Mouse (Mus musculus): ENCODE data around the gene Tvp23a. TPM values are rescaled to one million over a fixed set of nuclear protein-coding genes. Genes with fewer than 3 reads are reported as not detected.

The Tvp23a gene
- polyA plus RNA-seq, 1 experiment from 2014 or later: 44.3 TPM

DNA sequence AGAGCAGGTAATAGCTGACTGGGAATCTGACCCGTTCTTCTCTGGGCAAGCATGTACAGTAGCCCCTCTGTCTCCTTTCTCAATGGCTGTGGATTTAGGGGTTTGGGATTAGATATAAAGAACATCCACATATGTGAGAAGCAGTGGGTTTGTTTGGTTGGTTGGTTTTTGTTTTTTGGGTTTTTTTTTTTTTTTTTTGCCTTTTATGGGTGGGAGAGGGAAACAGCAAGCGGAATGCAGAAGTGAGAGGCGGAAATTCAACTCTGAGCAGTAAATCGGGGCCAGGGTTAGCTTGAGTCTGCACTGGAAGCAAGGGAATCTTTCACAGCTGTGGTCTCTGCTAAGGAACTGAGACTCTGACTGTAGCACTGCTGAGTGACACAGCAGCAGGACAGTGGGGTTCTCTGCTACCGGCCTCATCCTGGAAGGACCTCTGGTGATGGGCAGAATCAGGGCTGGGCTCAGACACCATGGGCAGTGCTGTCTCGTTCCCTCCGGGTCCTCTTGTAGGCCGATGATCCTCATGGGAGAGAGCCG is 29.4 kb downstream of the Tvp23a start:
- ATAC-seq (ENCODE audit: low FRiP score): no peak
- no peak overlapping the region for H3K4me3 ChIP-seq (replicated peaks; ENCODE audit: low read length)
- 97% methylated on average over 9 of the region's 9 CpGs for WGBS
- H3K9me3 ChIP-seq (ENCODE audit: control insufficient read depth, low read length): no peaks in the 10 kb centered on the region
- H3K9ac ChIP-seq: no peak overlapping the region
- H3K27me3 ChIP-seq (ENCODE audit: control insufficient read depth, insufficient read depth, low read length): no peaks in the 10 kb centered on the region
- peaks cover under 1% of the 10 kb centered on the region; the same call in 1 of the 2 replicates for H3K4me1 ChIP-seq (replicated peaks; ENCODE audit: control insufficient read depth, insufficient read depth, low read length)
- no peak overlapping the region for H3K27ac ChIP-seq
- peaks cover 78% of the 10 kb centered on the region for H3K36me3 ChIP-seq (replicated peaks; ENCODE audit: control insufficient read depth, insufficient read depth)
- no peak for DNase-seq (ENCODE audit: low spot score)
- H3K4me2 ChIP-seq (replicated peaks): no peak overlapping the region

DNA sequence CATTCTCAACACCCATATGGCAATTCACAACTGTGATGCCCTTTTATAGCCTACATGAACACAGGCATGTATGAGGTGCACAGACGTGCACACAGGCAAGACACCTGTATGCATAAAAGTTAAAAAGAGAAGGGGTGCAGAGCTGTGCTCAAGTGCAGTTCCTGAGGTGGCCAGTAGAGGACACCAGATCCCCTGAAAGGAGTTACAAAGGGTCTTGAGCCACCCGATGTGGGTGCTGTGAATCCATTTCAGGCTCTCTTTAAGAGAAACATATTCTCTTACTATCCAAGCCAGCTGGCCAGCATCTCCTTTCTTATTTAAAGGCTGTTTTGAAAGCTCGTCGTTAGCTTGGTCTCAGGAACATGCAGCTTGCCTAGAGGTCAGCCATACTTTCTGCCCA is 30.3 kb downstream of the Tvp23a start:
- 97% methylated on average over 4 of the region's 4 CpGs for WGBS
- Histone ChIP-seq H3K4me1 (replicated peaks; ENCODE audit: control insufficient read depth, insufficient read depth, low read length) (peaks cover 6% of the 10 kb centered on the region), H3K36me3 (replicated peaks; ENCODE audit: control insufficient read depth, insufficient read depth) (peaks cover 69% of the 10 kb centered on the region), H3K9me3 (ENCODE audit: control insufficient read depth, low read length) (no peaks in the 10 kb centered on the region), H3K27me3 (ENCODE audit: control insufficient read depth, insufficient read depth, low read length) (no peaks in the 10 kb centered on the region), H3K4me2 (replicated peaks) (no peak overlapping the region), H3K9ac (no peak overlapping the region), H3K4me3 (replicated peaks; ENCODE audit: low read length) (no peak overlapping the region), H3K27ac (no peak overlapping the region)
- ATAC-seq (ENCODE audit: low FRiP score) (no peak), DNase-seq (ENCODE audit: low spot score) (no peak)

DNA sequence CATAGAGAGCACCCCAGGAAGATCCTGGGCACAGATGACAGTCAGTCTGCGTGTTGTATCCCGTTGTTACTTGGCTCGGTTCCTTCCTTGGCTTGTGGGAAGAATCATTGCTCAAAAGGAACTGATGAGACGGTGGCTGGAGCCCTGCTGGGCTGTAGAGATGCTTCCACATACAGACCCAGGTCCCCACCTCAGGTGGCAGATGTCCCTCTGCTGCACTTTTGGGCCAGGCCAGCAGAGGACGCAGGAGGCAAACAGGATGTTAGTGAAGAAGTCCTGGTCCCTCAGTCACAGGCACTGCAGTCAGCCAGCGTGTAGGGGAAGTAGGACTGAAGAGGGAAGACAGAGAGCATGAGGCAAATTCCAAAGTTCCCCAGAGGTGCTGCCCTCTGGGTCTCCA is 31.2 kb downstream of the Tvp23a start:
- Histone ChIP-seq H3K9ac (no peak overlapping the region), H3K9me3 (ENCODE audit: control insufficient read depth, low read length) (no peaks in the 10 kb centered on the region), H3K27me3 (ENCODE audit: control insufficient read depth, insufficient read depth, low read length) (no peaks in the 10 kb centered on the region), H3K4me3 (replicated peaks; ENCODE audit: low read length) (no peak overlapping the region), H3K4me1 (replicated peaks; ENCODE audit: control insufficient read depth, insufficient read depth, low read length) (peaks cover 6% of the 10 kb centered on the region), H3K36me3 (replicated peaks; ENCODE audit: control insufficient read depth, insufficient read depth) (peaks cover 60% of the 10 kb centered on the region), H3K4me2 (replicated peaks) (no peak overlapping the region), H3K27ac (no peak overlapping the region)
- no peak for ATAC-seq (ENCODE audit: low FRiP score)
- WGBS: 71% methylated on average over 6 of the region's 6 CpGs
- no peak for DNase-seq (ENCODE audit: low spot score)

- H3K9ac ChIP-seq: peak within 1 kb of the TSS; percentile 84
- WGBS: 3% methylated on average over 56 of the region's 56 CpGs
- ATAC-seq (ENCODE audit: low FRiP score) (peak; percentile 97), DNase-seq (ENCODE audit: low spot score) (peak; percentile 96)
- H3K9me3 ChIP-seq (ENCODE audit: control insufficient read depth, low read length): no peaks in the 10 kb centered on the region
- H3K27me3 ChIP-seq (ENCODE audit: control insufficient read depth, insufficient read depth, low read length): no peaks in the 10 kb centered on the region
- peak within 1 kb of the TSS; percentile 68 for H3K4me2 ChIP-seq (replicated peaks)
- H3K36me3 ChIP-seq (replicated peaks; ENCODE audit: control insufficient read depth, insufficient read depth): peaks cover 27% of the 10 kb centered on the region
- H3K4me1 ChIP-seq (replicated peaks; ENCODE audit: control insufficient read depth, insufficient read depth, low read length): peaks cover 6% of the 10 kb centered on the region
- H3K27ac ChIP-seq: peak within 1 kb of the TSS; percentile 95
- peak within 1 kb of the TSS; percentile 74 for H3K4me3 ChIP-seq (replicated peaks; ENCODE audit: low read length)
These were observed 35.1 kb downstream of the Tvp23a start, which contains the start of gene Nubp1 for GRCm38 (mm10) chr16:10411764-10412746. Nubp1 (plus strand) TSS chr16:10411948.

DNA sequence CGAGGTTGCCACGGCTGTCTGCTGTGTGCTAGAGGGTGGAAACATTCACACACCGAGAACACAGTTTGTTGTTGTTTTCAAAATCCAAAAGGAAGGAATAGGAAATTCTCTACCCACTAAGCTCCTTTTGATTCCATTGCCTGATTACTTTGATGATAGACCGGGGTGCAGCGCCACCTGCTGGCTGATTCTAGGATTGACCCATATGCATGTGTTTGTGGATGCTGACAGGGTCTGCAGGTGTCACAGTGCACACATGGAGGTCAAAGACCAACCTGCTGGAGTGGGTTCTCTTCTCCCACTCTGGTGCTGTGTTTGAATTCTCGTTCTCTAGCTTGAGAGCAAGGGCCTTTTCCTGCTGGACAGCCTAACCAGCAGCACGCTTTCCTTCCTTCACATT is 48.0 kb downstream of the Tvp23a start:
- H3K9ac ChIP-seq: no peak overlapping the region
- H3K4me2 ChIP-seq (replicated peaks): no peak overlapping the region
- ATAC-seq (ENCODE audit: low FRiP score) (peak; percentile 55; the same call in 1 of the 2 replicates), DNase-seq (ENCODE audit: low spot score) (peak; percentile 92)
- no peak overlapping the region for H3K4me3 ChIP-seq (replicated peaks; ENCODE audit: low read length)
- H3K27ac ChIP-seq: no peak overlapping the region
- WGBS: 37% methylated on average over 7 of the region's 7 CpGs
- H3K4me1 ChIP-seq (replicated peaks; ENCODE audit: control insufficient read depth, insufficient read depth, low read length): no peaks in the 10 kb centered on the region
- H3K9me3 ChIP-seq (ENCODE audit: control insufficient read depth, low read length): no peaks in the 10 kb centered on the region
- no peaks in the 10 kb centered on the region for H3K27me3 ChIP-seq (ENCODE audit: control insufficient read depth, insufficient read depth, low read length)
- H3K36me3 ChIP-seq (replicated peaks; ENCODE audit: control insufficient read depth, insufficient read depth): no peaks in the 10 kb centered on the region

DNA sequence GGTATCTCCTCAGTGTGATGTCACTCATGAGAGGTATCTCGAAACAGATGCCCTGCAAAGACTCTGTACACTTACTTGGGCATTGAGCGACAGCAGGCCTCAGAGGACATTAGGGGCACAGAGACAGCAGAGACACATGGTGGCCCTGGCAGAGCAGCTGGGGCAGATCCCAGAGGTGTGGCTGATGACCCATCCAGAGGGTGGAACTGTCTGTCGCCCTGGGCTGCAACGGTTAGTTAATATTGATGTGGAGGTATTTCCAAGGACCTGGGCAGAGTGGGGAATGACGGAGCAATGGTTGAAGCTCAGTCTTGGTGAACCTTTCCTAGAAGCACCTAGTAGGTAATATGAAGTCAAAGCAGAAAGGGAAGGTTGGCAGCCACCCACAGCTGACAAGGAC is 48.4 kb downstream of the Tvp23a start:
- Histone ChIP-seq H3K4me2 (replicated peaks) (no peak overlapping the region), H3K27me3 (ENCODE audit: control insufficient read depth, insufficient read depth, low read length) (no peaks in the 10 kb centered on the region), H3K27ac (no peak overlapping the region), H3K9me3 (ENCODE audit: control insufficient read depth, low read length) (no peaks in the 10 kb centered on the region), H3K36me3 (replicated peaks; ENCODE audit: control insufficient read depth, insufficient read depth) (no peaks in the 10 kb centered on the region), H3K9ac (no peak overlapping the region), H3K4me1 (replicated peaks; ENCODE audit: control insufficient read depth, insufficient read depth, low read length) (no peaks in the 10 kb centered on the region), H3K4me3 (replicated peaks; ENCODE audit: low read length) (no peak overlapping the region)
- ATAC-seq (ENCODE audit: low FRiP score) (no peak), DNase-seq (ENCODE audit: low spot score) (no peak)
- WGBS: 73% methylated on average over 5 of the region's 5 CpGs

- H3K27me3 ChIP-seq (ENCODE audit: control insufficient read depth, insufficient read depth, low read length): no peaks in the 10 kb centered on the region
- H3K9me3 ChIP-seq (ENCODE audit: control insufficient read depth, low read length): no peaks in the 10 kb centered on the region
- ATAC-seq (ENCODE audit: low FRiP score) (0 out of 2 replicates have a peak, but pooled peaks have one; percentile 59), DNase-seq (ENCODE audit: low spot score) (peak; percentile 62)
- 9% methylated on average over 37 of the region's 37 CpGs for WGBS
- H3K4me3 ChIP-seq (replicated peaks; ENCODE audit: low read length): peak within 1 kb of the TSS; percentile 28
- no peaks in the 10 kb centered on the region for H3K4me1 ChIP-seq (replicated peaks; ENCODE audit: control insufficient read depth, insufficient read depth, low read length)
- H3K9ac ChIP-seq: peak within 1 kb of the TSS; percentile 50
- H3K4me2 ChIP-seq (replicated peaks): peak within 1 kb of the TSS; percentile 54
- H3K36me3 ChIP-seq (replicated peaks; ENCODE audit: control insufficient read depth, insufficient read depth): no peaks in the 10 kb centered on the region
- H3K27ac ChIP-seq: no peak within 1 kb of the TSS
These were observed 52.2 kb downstream of the Tvp23a start, which contains the start of gene Tekt5 for GRCm38 (mm10) chr16:10394699-10395540. Tekt5 (minus strand) TSS chr16:10395490.

- 88% methylated on average over 9 of the region's 9 CpGs for WGBS
- ATAC-seq (ENCODE audit: low FRiP score): no peak
These were observed 54.6 kb downstream of the Tvp23a start for GRCm38 (mm10) chr16:10392587-10392986.

More at GRCm38 (mm10) chr16:10392587-10392986, 54.6 kb downstream of the Tvp23a start:
- H3K27me3 ChIP-seq (ENCODE audit: control insufficient read depth, insufficient read depth, low read length): no peaks in the 10 kb centered on the region; the same call in 1 of the 2 replicates
- no peaks in the 10 kb centered on the region for H3K4me1 ChIP-seq (replicated peaks; ENCODE audit: control insufficient read depth, insufficient read depth, low read length)
- H3K27ac ChIP-seq: no peak overlapping the region
- no peak for DNase-seq (ENCODE audit: low spot score)
- H3K9me3 ChIP-seq (ENCODE audit: control insufficient read depth, low read length): no peaks in the 10 kb centered on the region
- H3K36me3 ChIP-seq (replicated peaks; ENCODE audit: control insufficient read depth, insufficient read depth): no peaks in the 10 kb centered on the region
- H3K4me2 ChIP-seq (replicated peaks): no peak overlapping the region
- no peak overlapping the region for H3K9ac ChIP-seq
- H3K4me3 ChIP-seq (replicated peaks; ENCODE audit: low read length): no peak overlapping the region

All from hindbrain, embryonic 14.5 days (tissue).